ENCODE assay signal across 13 mouse cellular contexts in the genomic region with DNA sequence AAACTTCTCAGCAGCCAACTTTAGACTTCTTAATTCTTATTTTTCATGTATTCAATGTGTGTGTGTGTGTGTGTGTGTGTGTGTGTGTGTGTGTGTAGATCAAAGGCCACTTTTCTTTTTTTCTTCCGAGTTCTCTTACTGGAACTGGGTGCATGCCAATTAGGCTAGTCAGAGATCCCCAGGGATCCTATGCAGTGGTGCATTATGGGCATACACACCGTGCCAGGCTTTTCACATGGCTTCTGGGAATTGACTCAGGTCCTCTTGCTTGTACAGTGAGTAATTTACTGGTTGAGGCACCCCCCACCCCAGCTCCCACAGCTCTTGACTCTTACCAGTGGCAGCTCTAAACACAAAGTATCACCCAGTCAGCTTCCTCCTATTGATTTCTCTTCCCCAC.
A peak's percentile ranks its signal among the peaks of the same experiment; 100 is the strongest.
DNase-seq lines count a peak whose midpoint lies in the region; ATAC-seq and TF ChIP-seq lines count a peak whose summit lies in the region.
"Had no signal": no experiment of that assay in that cellular context is flagged by ENCODE, and none has a peak within 500 bp of the region (broad histone marks: within the 10 kb centered on the region; RNA-seq: fewer than 3 reads in every experiment).

No protein-coding gene starts in this region.

- H3K27ac ChIP-seq in forebrain, embryonic 13.5 days, result no peak overlapping the region
- no peak overlapping the region for H3K27ac ChIP-seq in forebrain, embryonic 11.5 days (ENCODE audit: low read depth, low read length)
- no peak overlapping the region for H3K27ac ChIP-seq in lung, postnatal 0 days (ENCODE audit: low read length)
- no peak overlapping the region for H3K27ac ChIP-seq in midbrain, postnatal 0 days (ENCODE audit: low read depth, low read length)
- H3K27ac ChIP-seq: intestine, embryonic 15.5 days; liver, embryonic 13.5 days; neural tube, embryonic 13.5 days had no signal

- no peaks in the 10 kb centered on the region for H3K9me3 ChIP-seq in forebrain, embryonic 13.5 days (replicated peaks)
- no peaks in the 10 kb centered on the region for H3K9me3 ChIP-seq in forebrain, embryonic 11.5 days (ENCODE audit: control insufficient read depth, low read length)
- H3K9me3 ChIP-seq in lung, postnatal 0 days (ENCODE audit: low read length), result no peaks in the 10 kb centered on the region
- no peaks in the 10 kb centered on the region for H3K9me3 ChIP-seq in midbrain, postnatal 0 days (ENCODE audit: low read length)
- H3K9me3 ChIP-seq: intestine, embryonic 15.5 days; liver, embryonic 13.5 days; neural tube, embryonic 13.5 days had no signal

- ATAC-seq in forebrain, embryonic 13.5 days, result peak; percentile 30; the same call in 1 of the 2 replicates
- no peak for ATAC-seq in forebrain, embryonic 11.5 days (replicated peaks; ENCODE audit: low FRiP score)
- no peak for ATAC-seq in lung, postnatal 0 days
- no peak for ATAC-seq in midbrain, postnatal 0 days (ENCODE audit: low FRiP score)
- ATAC-seq: intestine, embryonic 15.5 days had no signal

- no peak for TF ChIP-seq POLR2A in lung, adult 2 months (IDR thresholded peaks at IDR 0.05; ENCODE audit: borderline replicate concordance, extremely low read depth, low read depth, low read length)

- DNase-seq in forebrain, embryonic 11.5 days (ENCODE audit: low spot score), result no peak
- peak; percentile 6 for DNase-seq in lung, postnatal 0 days (ENCODE audit: low spot score)
- no peak for DNase-seq in lung, adult 2 months
- peak; percentile 7 for DNase-seq in adrenal gland, postnatal 25 days
- peak; percentile 62 for DNase-seq in midbrain, postnatal 0 days (ENCODE audit: low spot score)
- no peak for DNase-seq in left cerebral cortex, adult 8-10 months (ENCODE audit: low spot score in 2 of 2)
- no peak for DNase-seq in lung, adult 18-20 months
- DNase-seq: layer of hippocampus, postnatal 36 days; liver, embryonic 13.5 days; thymus, adult 2 months had no signal

- H3K36me3 ChIP-seq in forebrain, embryonic 13.5 days (ENCODE audit: poor library complexity, severe bottlenecking), result no peaks in the 10 kb centered on the region
- H3K36me3 ChIP-seq in forebrain, embryonic 11.5 days (ENCODE audit: control insufficient read depth, insufficient read depth, low read length), result no peaks in the 10 kb centered on the region
- no peaks in the 10 kb centered on the region for H3K36me3 ChIP-seq in lung, postnatal 0 days (ENCODE audit: insufficient read depth, low read length)
- H3K36me3 ChIP-seq in midbrain, postnatal 0 days (ENCODE audit: insufficient read depth, low read length), result no peaks in the 10 kb centered on the region
- H3K36me3 ChIP-seq: intestine, embryonic 15.5 days; liver, embryonic 13.5 days; neural tube, embryonic 13.5 days had no signal

- no peak overlapping the region for H3K9ac ChIP-seq in forebrain, embryonic 13.5 days
- no peak overlapping the region for H3K9ac ChIP-seq in forebrain, embryonic 11.5 days (ENCODE audit: low read length)
- no peak overlapping the region for H3K9ac ChIP-seq in lung, postnatal 0 days (replicated peaks; ENCODE audit: low read depth)
- H3K9ac ChIP-seq in midbrain, postnatal 0 days (replicated peaks; ENCODE audit: low read length, poor library complexity, severe bottlenecking), result no peak overlapping the region
- H3K9ac ChIP-seq: intestine, embryonic 15.5 days; liver, embryonic 13.5 days; neural tube, embryonic 13.5 days had no signal

- no peak for TF ChIP-seq CTCF in lung, postnatal 0 days (IDR thresholded peaks at IDR 0.05)
- no peak for TF ChIP-seq CTCF in lung, adult 2 months (IDR thresholded peaks at IDR 0.05; ENCODE audit: insufficient read depth, low read length)
- no peak for TF ChIP-seq CTCF in midbrain, postnatal 0 days (IDR thresholded peaks at IDR 0.05)

- TF ChIP-seq EP300 in lung, postnatal 0 days (IDR thresholded peaks at IDR 0.05), result no peak

- H3K27me3 ChIP-seq in forebrain, embryonic 13.5 days, result no peaks in the 10 kb centered on the region
- no peaks in the 10 kb centered on the region for H3K27me3 ChIP-seq in forebrain, embryonic 11.5 days (ENCODE audit: control insufficient read depth, insufficient read depth, low read length)
- H3K27me3 ChIP-seq in lung, postnatal 0 days (replicated peaks; ENCODE audit: insufficient read depth, low read length), result no peaks in the 10 kb centered on the region
- no peaks in the 10 kb centered on the region for H3K27me3 ChIP-seq in midbrain, postnatal 0 days (ENCODE audit: insufficient read depth, low read length)
- H3K27me3 ChIP-seq: intestine, embryonic 15.5 days; liver, embryonic 13.5 days; neural tube, embryonic 13.5 days had no signal

- H3K4me3 ChIP-seq in forebrain, embryonic 13.5 days, result no peak overlapping the region
- no peak overlapping the region for H3K4me3 ChIP-seq in forebrain, embryonic 11.5 days (ENCODE audit: low read depth, low read length)
- no peak overlapping the region for H3K4me3 ChIP-seq in lung, postnatal 0 days (ENCODE audit: low read depth, low read length)
- no peak overlapping the region for H3K4me3 ChIP-seq in lung, adult 2 months (replicated peaks; ENCODE audit: extremely low read depth, low read depth, low read length)
- no peak overlapping the region for H3K4me3 ChIP-seq in midbrain, postnatal 0 days (ENCODE audit: low read depth, low read length)
- H3K4me3 ChIP-seq: intestine, embryonic 15.5 days; liver, embryonic 13.5 days; neural tube, embryonic 13.5 days had no signal

- H3K4me2 ChIP-seq in forebrain, embryonic 13.5 days, result no peak overlapping the region
- no peak overlapping the region for H3K4me2 ChIP-seq in forebrain, embryonic 11.5 days (ENCODE audit: low read depth, low read length, severe bottlenecking)
- H3K4me2 ChIP-seq in lung, postnatal 0 days (replicated peaks; ENCODE audit: low read depth, low read length), result no peak overlapping the region
- no peak overlapping the region for H3K4me2 ChIP-seq in midbrain, postnatal 0 days (ENCODE audit: low read depth, low read length, poor library complexity, severe bottlenecking)
- H3K4me2 ChIP-seq: intestine, embryonic 15.5 days; liver, embryonic 13.5 days; neural tube, embryonic 13.5 days had no signal

- WGBS in forebrain, embryonic 13.5 days, result 13% methylated on average over 2 of the region's 2 CpGs
- WGBS in forebrain, embryonic 11.5 days, result 56% methylated on average over 2 of the region's 2 CpGs
- WGBS in lung, postnatal 0 days, result 37% methylated on average over 2 of the region's 2 CpGs
- WGBS in lung, adult 2 months, result 43% methylated on average over 2 of the region's 2 CpGs
- 7% methylated on average over 2 of the region's 2 CpGs for WGBS in midbrain, postnatal 0 days

- H3K4me1 ChIP-seq in forebrain, embryonic 13.5 days, result peaks cover 8% of the 10 kb centered on the region; the same call in 1 of the 2 replicates
- H3K4me1 ChIP-seq in forebrain, embryonic 11.5 days (replicated peaks; ENCODE audit: control insufficient read depth, insufficient read depth, low read length), result no peaks in the 10 kb centered on the region
- H3K4me1 ChIP-seq in lung, postnatal 0 days (ENCODE audit: insufficient read depth, low read depth, low read length), result no peaks in the 10 kb centered on the region
- no peaks in the 10 kb centered on the region for H3K4me1 ChIP-seq in lung, adult 2 months (ENCODE audit: control insufficient read depth, insufficient read depth, low read length)
- no peaks in the 10 kb centered on the region for H3K4me1 ChIP-seq in midbrain, postnatal 0 days (ENCODE audit: insufficient read depth, low read length)
- H3K4me1 ChIP-seq: intestine, embryonic 15.5 days; liver, embryonic 13.5 days; neural tube, embryonic 13.5 days had no signal

Comparison
In these comparisons a context has a peak if more than half of its experiments do, and no peak if none do; other contexts are left out.
1. DNase-seq: peak in lung, postnatal 0 days (single experiment), adrenal gland, postnatal 25 days (single experiment) and midbrain, postnatal 0 days (single experiment); none in forebrain, embryonic 11.5 days (single experiment), lung, adult 2 months (single experiment), left cerebral cortex, adult 8-10 months (0 of 2) and lung, adult 18-20 months (0 of 2).